Mouse (Mus musculus) intestine, postnatal 0 days (tissue): ENCODE data around the gene Cdk12. TPM values are rescaled to one million over a fixed set of nuclear protein-coding genes. Genes with fewer than 3 reads are reported as not detected.

Experiments used
- ATAC-seq: fragments of 200-750 bp; cut with Nextera tagmentation; 2 replicates; pipeline ENCODE4 v1.8.0; 2017; ENCODE audit warnings: mild to moderate bottlenecking, moderate TSS enrichment, moderate library complexity
- H3K27ac ChIP-seq: fragments of 300-500 bp; sonication (generic); 2 replicates; pipeline ENCODE4 v1.5.1; 2014; ENCODE audit warnings: mild to moderate bottlenecking, low read depth, low read length, moderate library complexity
- H3K27me3 ChIP-seq: fragments of 300-500 bp; sonication (generic); replicated peaks from 2 replicates; pipeline ENCODE4 v1.6.1; 2014; ENCODE audit warnings: low read length, mixed read lengths; ENCODE audit not compliant: control insufficient read depth, insufficient read depth
- H3K36me3 ChIP-seq: fragments of 300-500 bp; sonication (generic); 2 replicates; pipeline ENCODE4 v1.6.1; 2014; ENCODE audit warnings: mild to moderate bottlenecking, moderate library complexity; ENCODE audit not compliant: control insufficient read depth, insufficient read depth
- H3K4me1 ChIP-seq: fragments of 300-500 bp; sonication (generic); replicated peaks from 2 replicates; pipeline ENCODE4 v1.6.1; 2014; ENCODE audit warnings: antibody characterized with exemption, low read length, mixed read lengths; ENCODE audit not compliant: control insufficient read depth, insufficient read depth
- H3K4me2 ChIP-seq: fragments of 300-500 bp; sonication (generic); replicated peaks from 2 replicates; pipeline ENCODE4 v1.6.1; 2014; ENCODE audit warnings: low read depth, mild to moderate bottlenecking, moderate library complexity
- H3K4me3 ChIP-seq: fragments of 300-500 bp; sonication (generic); 2 replicates; pipeline ENCODE4 v1.5.1; 2014; ENCODE audit warnings: low read depth, low read length
- H3K9ac ChIP-seq: fragments of 300-500 bp; sonication (generic); 2 replicates; pipeline ENCODE4 v1.6.1; 2014; ENCODE audit warnings: mild to moderate bottlenecking, low read depth, low read length
- H3K9me3 ChIP-seq: fragments of 300-500 bp; sonication (generic); 2 replicates; pipeline ENCODE4 v1.6.1; 2016; ENCODE audit warnings: mixed run types; ENCODE audit not compliant: control insufficient read depth
- CTCF ChIP-seq: sonication (generic); IDR thresholded peaks from 2 replicates; pipeline ENCODE4 v1.5.1; 2016; ENCODE audit warnings: low read depth, mild to moderate bottlenecking, control low read depth, antibody characterized with exemption, moderate library complexity
- WGBS: fragments of 180-500 bp; shearing (Covaris S2); extraction: QIAGEN DNeasy Blood & Tissue Kit; methylation state at CpG from one replicate; pipeline ENCODE4 v1.1.7; 2014; 5-methylcytosine and 5-hydroxymethylcytosine counted together
- polyA plus RNA-seq: library from polyadenylated mRNA; unstranded; fragments of >200 nt; fragmentation: Nextera tagmentation; extraction: Ambion mirVana; gene quantifications from 2 replicates; pipeline ENCODE4 v1.2.1, GENCODE M21; 2015

The Cdk12 gene
- polyA plus RNA-seq, 1 experiment from 2014 or later = 4.9 TPM

DNA sequence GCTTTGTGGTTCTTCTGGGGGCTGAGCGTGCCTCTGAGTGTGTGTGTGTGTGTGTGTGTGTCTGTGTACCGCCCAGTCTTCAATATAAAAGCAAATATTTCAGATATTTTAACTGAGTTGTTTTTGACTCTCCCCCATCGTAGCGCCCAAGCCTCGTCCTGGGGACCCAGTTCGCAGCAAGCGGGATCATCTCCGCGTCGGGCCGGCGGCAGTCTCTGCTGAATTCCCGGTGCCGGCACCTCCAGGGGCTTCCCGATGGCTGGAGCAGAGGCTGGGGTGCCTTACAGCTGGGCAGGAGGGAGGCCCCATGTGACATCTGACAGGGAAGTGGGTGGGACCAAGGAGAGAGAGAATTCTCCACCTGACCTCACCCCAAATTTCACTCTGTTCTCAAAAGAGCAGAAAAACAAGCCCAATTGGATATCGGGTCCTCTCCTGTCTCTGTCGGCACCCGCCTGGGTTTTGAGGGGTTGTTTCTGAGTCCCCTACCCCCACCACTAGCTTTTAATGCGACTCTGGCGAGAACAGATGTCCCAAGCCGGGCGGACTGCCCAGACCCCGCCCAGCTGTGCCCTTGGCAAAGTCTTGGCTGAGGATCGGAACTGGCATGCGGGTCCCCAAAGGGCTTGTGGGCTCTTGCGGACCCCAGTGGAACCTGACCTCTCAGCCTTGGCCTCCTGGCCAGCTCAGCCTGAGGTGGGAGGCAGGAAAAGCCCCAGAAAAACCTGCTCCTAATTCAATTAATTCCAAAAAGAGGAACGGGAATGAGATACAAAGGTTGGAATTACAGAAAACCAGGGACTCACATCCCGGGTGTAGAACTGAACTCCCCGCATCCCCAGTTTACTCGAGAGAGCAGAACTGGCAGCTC lies 118.2 kb downstream of the Cdk12 start:
- H3K27ac ChIP-seq = no peak overlapping the region
- H3K27me3 ChIP-seq = peaks cover 94% of the 10 kb centered on the region
- no peak overlapping the region for H3K4me2 ChIP-seq
- no peak for TF ChIP-seq CTCF
- H3K4me3 ChIP-seq = no peak overlapping the region
- no peaks in the 10 kb centered on the region for H3K36me3 ChIP-seq
- ATAC-seq = no peak
- WGBS = 2% methylated on average over 30 of the region's 30 CpGs
- H3K4me1 ChIP-seq = no peaks in the 10 kb centered on the region
- H3K9me3 ChIP-seq = no peaks in the 10 kb centered on the region
- no peak overlapping the region for H3K9ac ChIP-seq

DNA sequence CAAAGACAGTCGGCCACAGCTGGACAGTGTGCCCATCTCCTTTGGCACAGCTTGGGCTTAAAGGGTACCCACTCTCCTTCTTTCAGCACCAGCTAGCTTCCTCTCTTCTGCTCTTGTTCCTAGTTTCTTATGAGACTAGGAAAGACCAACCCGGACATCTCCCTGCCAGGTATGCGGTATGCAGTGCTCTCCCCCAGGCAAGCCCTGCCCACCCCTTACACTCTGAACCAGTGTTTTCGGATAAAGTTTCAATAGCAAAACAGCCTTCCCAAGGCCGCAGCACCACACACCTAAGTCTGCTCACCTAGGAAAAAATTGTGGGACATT lies 118.8 kb downstream of the Cdk12 start:
- no peak for ATAC-seq
- no peak overlapping the region for H3K9ac ChIP-seq
- H3K27ac ChIP-seq = no peak overlapping the region
- no peaks in the 10 kb centered on the region for H3K36me3 ChIP-seq
- no peak overlapping the region for H3K4me2 ChIP-seq
- H3K4me3 ChIP-seq = no peak overlapping the region
- WGBS = 9% methylated on average over 5 of the region's 5 CpGs
- no peak for TF ChIP-seq CTCF
- H3K4me1 ChIP-seq = no peaks in the 10 kb centered on the region
- H3K27me3 ChIP-seq = peaks cover 95% of the 10 kb centered on the region
- no peaks in the 10 kb centered on the region for H3K9me3 ChIP-seq

DNA sequence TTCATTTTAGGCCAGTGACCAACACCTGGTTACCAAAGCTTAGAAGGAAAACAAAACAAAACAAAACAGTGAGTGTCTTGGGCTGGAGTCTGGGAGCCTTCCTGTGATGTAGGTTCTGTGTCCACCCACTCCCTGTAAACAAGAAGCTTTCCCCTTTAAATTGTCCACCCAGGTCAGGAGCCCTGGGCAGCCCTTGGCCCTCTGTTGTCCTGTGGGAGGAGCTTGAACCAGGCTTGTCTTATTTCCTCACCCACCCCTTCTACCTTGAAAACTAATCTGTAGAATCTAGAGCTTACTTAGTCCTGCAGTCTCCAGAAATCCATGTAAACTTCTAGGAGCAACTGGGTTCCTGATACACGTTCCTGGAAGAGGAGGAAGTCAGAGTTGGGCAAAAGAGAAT lies 119.3 kb downstream of the Cdk12 start:
- no peaks in the 10 kb centered on the region for H3K36me3 ChIP-seq
- H3K27ac ChIP-seq = no peak overlapping the region
- 0% methylated on average over 1 of the region's 1 CpGs for WGBS
- no peak overlapping the region for H3K4me3 ChIP-seq
- TF ChIP-seq CTCF = no peak
- H3K4me2 ChIP-seq = no peak overlapping the region
- peaks cover 95% of the 10 kb centered on the region for H3K27me3 ChIP-seq
- no peak overlapping the region for H3K9ac ChIP-seq
- no peak for ATAC-seq
- H3K9me3 ChIP-seq = no peaks in the 10 kb centered on the region
- H3K4me1 ChIP-seq = no peaks in the 10 kb centered on the region

DNA sequence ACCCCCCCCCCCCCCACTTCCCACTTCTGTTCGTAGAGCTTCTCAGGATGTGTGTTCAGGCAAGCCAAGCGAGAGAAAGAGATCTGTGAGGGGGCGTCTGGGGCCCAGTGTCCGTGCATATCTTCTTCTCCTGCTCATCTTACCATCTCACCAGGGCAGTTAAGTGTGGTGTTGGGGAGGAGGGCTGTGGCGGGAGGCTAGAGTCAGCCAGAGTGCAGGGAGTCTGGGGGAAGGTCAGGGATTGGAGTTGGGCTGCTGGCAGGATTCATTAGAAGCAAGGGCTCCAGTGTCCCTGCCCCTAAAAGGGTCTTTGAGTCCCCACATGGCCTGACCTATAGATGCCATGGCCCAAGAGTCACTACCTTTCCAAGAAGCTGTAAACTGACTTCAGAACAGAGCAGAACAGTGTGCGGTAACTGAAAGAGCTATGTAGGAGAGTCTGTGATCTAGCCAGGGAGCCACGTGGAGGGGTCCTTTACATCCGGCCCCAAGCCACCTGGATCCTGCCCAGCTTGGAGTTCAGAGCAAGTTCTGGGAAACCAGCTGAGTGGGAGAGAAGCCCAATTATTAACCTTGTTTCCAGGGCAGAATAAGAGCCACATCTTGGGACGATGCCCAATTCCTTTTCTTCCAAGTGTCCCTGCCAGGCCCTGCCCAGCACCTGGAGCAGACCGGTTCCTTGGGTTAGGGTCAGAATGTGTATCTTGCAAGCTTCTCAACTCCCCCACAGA lies 120.4 kb downstream of the Cdk12 start:
- TF ChIP-seq CTCF = no peak
- ATAC-seq = no peak
- Histone ChIP-seq H3K27ac (no peak overlapping the region), H3K4me1 (peaks cover 6% of the 10 kb centered on the region; the same call in 1 of the 2 replicates), H3K4me3 (no peak overlapping the region), H3K9ac (no peak overlapping the region), H3K36me3 (no peaks in the 10 kb centered on the region), H3K4me2 (no peak overlapping the region), H3K9me3 (no peaks in the 10 kb centered on the region), H3K27me3 (peaks cover 98% of the 10 kb centered on the region)
- 6% methylated on average over 10 of the region's 10 CpGs for WGBS

DNA sequence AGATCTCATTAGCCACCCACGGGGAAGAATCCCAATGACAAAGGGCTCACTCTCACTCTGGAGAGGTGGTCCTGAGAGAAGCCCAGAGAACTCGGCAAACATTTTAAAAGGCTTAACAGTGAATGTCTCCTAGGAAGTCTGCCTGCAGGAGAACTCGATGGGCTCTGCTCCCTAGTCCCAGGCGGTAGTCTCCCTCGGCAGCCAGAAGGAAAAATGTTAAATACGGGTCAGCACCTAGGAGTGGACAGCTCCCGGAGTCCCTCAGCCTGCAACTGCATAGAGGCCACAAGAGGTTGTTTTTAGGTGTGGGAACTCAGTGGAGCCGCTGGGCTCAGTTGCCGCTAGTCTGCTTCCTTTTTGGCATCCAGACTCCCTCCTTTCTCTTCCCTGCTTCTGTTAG lies 121.1 kb downstream of the Cdk12 start:
- no peak for TF ChIP-seq CTCF
- Histone ChIP-seq H3K4me2 (no peak overlapping the region), H3K4me1 (peaks cover 6% of the 10 kb centered on the region; the same call in 1 of the 2 replicates), H3K27me3 (peaks cover 98% of the 10 kb centered on the region), H3K4me3 (no peak overlapping the region), H3K9me3 (no peaks in the 10 kb centered on the region), H3K36me3 (no peaks in the 10 kb centered on the region), H3K9ac (no peak overlapping the region), H3K27ac (no peak overlapping the region)
- WGBS = 3% methylated on average over 9 of the region's 9 CpGs
- no peak for ATAC-seq

DNA sequence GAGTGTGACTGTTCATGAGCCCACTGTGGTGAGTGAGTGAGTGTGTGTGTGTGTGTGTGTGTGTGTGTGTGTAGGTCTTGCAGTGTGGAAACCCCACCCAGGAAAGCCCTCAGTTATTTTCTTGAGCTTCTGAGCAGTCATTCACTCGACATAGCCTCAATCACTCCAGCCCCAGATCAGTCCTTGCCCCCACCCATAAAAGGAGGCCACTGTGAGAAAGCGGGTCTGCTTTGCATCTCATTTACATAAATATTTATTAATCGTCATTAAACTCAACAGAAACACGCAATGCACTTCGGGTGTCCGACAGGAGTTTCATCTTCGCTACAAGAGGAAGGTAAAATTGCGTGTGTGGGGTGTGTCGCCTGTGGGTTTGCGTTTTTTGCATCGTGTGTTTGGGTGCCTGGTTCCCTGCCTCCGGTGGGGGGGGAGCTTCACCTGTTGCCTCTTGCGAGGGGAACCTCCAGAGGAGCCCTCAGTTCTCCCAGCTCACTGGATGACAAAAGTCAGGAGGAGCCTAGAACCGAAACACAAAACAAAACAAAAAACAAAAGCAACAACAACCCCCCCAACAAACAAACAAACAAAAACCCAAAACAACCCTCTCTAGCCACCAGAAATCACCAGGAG lies 122.4 kb downstream of the Cdk12 start:
- 6% methylated on average over 14 of the region's 14 CpGs for WGBS
- H3K4me1 ChIP-seq = peaks cover 6% of the 10 kb centered on the region; the same call in 1 of the 2 replicates
- no peaks in the 10 kb centered on the region for H3K9me3 ChIP-seq
- no peak for TF ChIP-seq CTCF
- no peak overlapping the region for H3K27ac ChIP-seq
- no peak overlapping the region for H3K4me2 ChIP-seq
- no peak for ATAC-seq
- H3K9ac ChIP-seq = no peak overlapping the region
- peaks cover 99% of the 10 kb centered on the region for H3K27me3 ChIP-seq
- H3K4me3 ChIP-seq = no peak overlapping the region
- H3K36me3 ChIP-seq = no peaks in the 10 kb centered on the region
